Mouse (Mus musculus): Measurements from ENCODE around the gene Klhl3.

The Klhl3 gene

DNA sequence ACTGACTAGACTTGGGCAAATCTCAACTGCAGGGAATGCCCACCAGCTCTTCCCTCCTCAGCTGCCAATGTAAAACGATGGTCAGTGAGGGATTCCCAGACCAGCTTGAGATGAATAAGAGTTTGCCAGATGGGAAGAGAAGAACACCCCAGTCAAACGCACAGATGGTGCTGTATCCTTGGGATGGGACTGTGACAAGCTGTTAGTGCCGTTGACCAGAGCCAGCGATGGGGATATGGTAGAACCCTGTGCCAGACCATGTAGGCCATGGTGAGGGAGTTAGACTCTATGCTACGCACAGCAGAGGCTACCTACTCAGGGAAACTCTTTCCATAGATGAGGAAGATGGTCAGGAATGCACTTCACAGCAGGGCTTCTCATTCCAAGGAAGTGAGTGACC is 153.6 kb downstream of the Klhl3 start:
- DNase-seq (ENCODE audit: low read depth): no peak
